In the genomic region with DNA sequence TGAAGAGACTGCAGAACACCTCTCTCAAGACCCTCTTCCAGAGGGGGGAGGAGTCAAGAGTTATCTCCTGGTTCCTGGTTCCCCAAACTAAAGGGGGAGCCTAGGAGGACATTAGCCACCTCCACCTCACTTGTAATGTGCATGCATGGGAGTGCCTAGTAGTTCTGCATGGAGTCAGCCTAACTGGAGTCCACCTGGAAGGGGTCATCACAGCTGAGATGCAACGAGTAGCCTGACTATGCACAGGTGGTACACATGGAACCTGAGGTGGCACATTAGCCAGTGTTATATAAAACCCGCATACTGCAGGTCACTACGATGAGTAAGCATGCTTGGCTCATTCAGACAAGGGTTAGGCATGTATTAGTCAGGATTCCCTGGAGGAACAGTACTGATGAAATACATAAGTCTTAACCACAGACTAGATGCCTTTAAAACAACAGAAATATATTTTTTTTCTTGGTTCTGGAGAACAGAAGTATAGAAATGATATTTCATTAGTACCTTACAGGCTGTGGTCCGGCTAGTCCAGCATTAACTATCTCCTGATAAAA, we compare ENCODE assay signal across 13 mouse cellular contexts.
"Had no signal": no experiment of that assay in that cellular context is flagged by ENCODE, and none has a peak within 500 bp of the region (broad histone marks: within the 10 kb centered on the region; RNA-seq: fewer than 3 reads in every experiment).

No protein-coding gene starts in this region.

- H3K27ac ChIP-seq: kidney, embryonic 15.5 days; limb, embryonic 10.5 days; liver, embryonic 15.5 days; midbrain, embryonic 10.5 days; stomach, postnatal 0 days had no signal

- H3K36me3 ChIP-seq: kidney, embryonic 15.5 days; limb, embryonic 10.5 days; liver, embryonic 15.5 days; midbrain, embryonic 10.5 days had no signal

- ATAC-seq: midbrain, embryonic 16.5 days had no signal

- H3K4me1 ChIP-seq: kidney, embryonic 15.5 days; limb, embryonic 10.5 days; liver, embryonic 15.5 days had no signal

- DNase-seq: kidney, postnatal 14 days; lung, embryonic 14.5 days; lung, postnatal 10 days; lung, postnatal 4 days; thymus, adult 2 months; thymus, postnatal 25 days had no signal

- H3K4me3 ChIP-seq: kidney, embryonic 15.5 days; limb, embryonic 10.5 days; liver, embryonic 15.5 days; midbrain, embryonic 10.5 days had no signal

- H3K4me2 ChIP-seq: kidney, embryonic 15.5 days; liver, embryonic 11.5 days; liver, embryonic 15.5 days; lung, embryonic 14.5 days had no signal

- H3K9ac ChIP-seq: kidney, embryonic 15.5 days; liver, embryonic 15.5 days; lung, embryonic 14.5 days had no signal

- H3K27me3 ChIP-seq: kidney, embryonic 15.5 days; liver, embryonic 15.5 days had no signal

- H3K9me3 ChIP-seq: kidney, embryonic 15.5 days; limb, embryonic 10.5 days; liver, embryonic 15.5 days; midbrain, embryonic 10.5 days had no signal
